Mouse (Mus musculus): ENCODE data around the gene Arl8b.

The Arl8b gene

DNA sequence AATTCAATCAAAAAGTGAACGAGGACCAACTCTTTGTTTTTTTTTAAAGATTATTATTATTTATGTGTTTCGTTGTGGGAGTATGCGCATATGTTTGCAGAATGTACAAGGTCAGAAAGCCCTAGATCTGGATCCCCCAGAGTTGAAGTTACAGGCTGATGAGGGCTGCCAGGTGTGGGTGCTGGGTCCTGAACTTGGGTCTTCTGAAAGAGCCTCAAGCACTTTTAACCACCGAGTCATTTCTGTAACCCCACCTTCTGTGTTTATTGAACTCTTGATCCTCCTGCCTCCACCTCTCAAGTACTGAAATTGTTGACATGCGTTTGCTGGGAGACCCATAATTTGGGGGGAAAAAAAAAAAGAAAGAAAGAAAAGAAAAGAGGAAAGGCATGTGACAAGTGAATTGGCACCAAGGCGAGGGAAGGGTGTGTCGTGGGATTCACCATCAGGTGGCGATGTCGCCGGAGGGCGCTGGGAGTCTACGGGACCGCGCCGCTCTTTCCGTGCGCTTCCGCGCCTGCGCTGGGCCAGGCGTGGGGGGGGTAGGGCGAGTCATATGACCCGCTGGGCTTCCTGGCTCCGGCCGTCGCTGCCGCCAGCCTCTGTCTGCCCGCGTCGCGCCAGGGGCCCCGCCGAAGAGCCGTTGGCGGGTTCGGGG lies at the start of gene Arl8b:
Gene Arl8b, plus strand, starts transcription at position 574 of the 658 bp plus-strand sequence.
- peak; percentile 94 for DNase-seq

- DNase-seq, result peak; percentile 80
These were observed 46.8 kb upstream of the Arl8b start for GRCm38 (mm10) chr6:108735910-108736750.

GRCm38 (mm10) chr6:108738463-108739203 lies 44.3 kb upstream of the Arl8b start:
- peak; percentile 56 for DNase-seq

- no peak for DNase-seq
These were observed 42.3 kb upstream of the Arl8b start for GRCm38 (mm10) chr6:108740579-108740978.

DNA sequence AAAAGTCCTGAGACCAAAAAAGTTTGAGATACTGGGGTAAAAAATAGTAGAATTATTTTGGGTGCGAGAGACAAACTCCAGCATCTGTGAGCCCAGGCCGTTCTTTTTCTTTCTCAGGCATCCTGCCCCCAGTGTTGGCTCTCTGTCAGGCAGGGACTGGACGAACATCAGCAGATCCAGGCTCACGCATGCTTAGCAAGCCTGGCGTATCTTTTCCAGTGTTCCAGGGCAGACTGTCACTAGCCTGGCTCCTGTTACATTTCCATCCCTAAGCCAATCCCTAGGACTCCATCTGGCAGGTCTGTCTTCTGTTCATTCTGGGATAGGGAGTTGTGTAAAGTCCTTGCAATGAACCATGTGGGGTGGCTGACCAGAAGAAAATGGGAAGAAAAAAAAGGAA lies 39.2 kb upstream of the Arl8b start:
- DNase-seq, result no peak

DNA sequence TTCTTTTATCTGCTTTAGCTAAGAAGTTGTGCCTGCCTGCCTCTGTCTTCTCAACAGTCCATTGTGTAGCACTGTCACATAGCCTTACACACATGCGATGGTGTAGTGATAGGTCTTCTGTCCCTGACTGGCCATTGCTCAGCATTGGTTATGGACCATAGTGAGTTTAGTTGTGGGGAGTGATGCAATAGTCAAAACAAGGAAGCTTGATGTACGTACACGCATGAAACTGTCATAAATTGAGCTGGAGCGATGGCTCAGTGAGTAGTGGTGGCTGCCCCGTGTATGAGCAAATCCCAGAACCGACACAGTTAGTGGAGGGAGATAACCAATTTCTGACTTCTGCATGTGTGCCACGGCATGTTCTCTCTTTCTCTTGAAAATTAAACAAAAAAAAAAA lies 31.6 kb upstream of the Arl8b start:
- no peak for DNase-seq

DNA sequence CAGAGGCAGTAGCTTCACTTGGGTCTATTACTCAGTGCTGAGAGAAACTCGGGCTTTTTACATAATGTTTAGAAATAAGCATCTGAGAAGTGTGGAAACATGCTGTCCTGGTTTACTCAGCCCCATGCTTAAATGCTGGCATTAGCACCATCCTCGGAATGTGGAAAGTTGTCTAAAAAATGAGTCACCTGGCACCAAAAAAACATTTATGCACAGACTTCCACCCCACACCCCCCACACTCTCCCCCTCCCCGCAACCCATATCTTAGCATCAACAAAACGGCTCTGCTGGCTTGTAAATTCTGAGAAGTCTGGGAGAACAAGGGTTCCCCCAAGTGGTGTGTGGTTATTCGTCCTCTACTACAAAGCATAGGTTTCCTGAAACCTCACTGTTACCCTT lies 30.5 kb upstream of the Arl8b start:
- peak; percentile 69 for DNase-seq

DNA sequence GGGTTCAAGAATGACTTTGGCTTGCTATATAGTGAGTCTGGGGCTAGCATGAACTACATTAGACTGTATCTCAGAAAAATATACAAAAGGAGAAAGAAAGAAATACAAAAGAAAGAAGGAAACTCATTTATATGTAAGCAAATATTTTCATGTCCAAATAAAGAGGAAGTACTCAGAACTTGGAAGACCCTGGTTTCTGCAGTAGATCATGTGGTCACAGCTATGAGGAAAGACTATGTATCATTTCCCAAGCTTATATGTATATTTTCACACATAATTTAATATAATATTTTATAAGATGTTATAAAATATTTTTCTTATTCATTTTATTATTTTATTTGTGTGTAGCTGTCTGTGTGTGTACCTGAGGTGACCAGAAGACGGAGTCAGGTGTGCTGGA lies 29.4 kb upstream of the Arl8b start:
- DNase-seq, result no peak

- DNase-seq, result no peak
These were observed 28.5 kb upstream of the Arl8b start for GRCm38 (mm10) chr6:108754376-108754775.

- no peak for DNase-seq
These were observed 27.0 kb upstream of the Arl8b start for GRCm38 (mm10) chr6:108755936-108756335.

- DNase-seq, result no peak
These were observed 23.8 kb upstream of the Arl8b start for GRCm38 (mm10) chr6:108758997-108759697.

- DNase-seq, result no peak
These were observed 23.2 kb upstream of the Arl8b start for GRCm38 (mm10) chr6:108759698-108760039.

DNA sequence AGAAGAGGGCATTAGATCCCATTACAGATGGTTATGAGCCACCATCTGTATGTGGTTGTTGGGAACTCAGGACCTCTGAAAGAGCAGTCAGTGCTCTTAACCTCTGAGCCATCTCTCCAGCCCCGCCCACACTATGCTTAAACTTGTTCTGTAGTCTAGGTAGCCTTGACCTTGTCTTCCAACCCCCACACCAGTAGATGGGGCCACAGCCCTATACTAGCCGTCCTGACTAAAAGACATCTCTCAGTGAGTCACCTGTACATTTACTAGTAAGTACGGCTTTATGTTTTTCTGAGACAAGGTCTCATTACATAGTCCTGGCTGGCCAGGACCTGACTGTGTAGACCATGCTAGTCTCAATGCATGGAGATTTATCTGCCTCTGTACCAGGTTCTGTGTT lies 12.0 kb upstream of the Arl8b start:
- no peak for DNase-seq

GRCm38 (mm10) chr6:108772913-108773312 lies 10.0 kb upstream of the Arl8b start:
- peak; percentile 74 for DNase-seq

DNA sequence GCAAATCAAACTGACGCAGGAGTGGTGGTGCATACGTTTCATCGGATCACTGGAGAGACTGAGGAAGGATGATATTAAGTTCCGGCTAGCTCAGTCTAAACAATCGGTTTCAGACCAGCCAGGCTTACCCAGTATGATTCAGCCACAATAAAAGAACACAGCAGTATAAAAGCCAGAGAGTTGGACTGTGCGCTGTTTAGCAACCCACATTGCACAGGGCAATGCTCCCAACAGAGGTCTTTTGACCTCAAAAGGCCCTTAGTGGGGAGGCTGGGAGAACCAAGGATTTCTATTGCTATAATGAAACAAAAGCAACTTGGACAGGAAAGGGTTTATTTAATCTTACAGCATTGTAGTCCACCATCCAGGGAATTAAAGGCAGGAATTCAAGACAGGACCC lies 9.4 kb upstream of the Arl8b start:
- no peak for DNase-seq

DNA sequence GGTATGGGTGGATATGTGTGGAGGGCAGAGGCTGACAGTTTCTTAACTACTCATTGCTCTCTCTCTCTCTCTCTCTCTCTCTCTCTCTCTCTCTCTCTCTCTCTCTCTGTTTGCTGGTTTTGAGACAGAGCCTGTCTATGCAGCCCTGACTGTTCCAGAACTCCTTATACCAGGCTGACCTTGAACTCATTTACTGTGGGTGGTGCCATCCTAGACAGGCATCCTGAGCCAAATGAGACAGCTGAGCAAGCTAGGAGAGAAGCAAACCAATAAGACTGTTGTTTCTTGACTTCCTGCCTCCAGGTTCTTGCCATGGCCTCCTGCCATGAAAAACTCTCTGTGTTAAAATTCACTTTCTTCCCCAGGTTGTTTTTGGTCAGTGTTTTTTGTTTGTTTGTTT lies 6.6 kb upstream of the Arl8b start:
- DNase-seq, result no peak

GRCm38 (mm10) chr6:108777560-108778287 lies 5.2 kb upstream of the Arl8b start:
- no peak for DNase-seq

DNA sequence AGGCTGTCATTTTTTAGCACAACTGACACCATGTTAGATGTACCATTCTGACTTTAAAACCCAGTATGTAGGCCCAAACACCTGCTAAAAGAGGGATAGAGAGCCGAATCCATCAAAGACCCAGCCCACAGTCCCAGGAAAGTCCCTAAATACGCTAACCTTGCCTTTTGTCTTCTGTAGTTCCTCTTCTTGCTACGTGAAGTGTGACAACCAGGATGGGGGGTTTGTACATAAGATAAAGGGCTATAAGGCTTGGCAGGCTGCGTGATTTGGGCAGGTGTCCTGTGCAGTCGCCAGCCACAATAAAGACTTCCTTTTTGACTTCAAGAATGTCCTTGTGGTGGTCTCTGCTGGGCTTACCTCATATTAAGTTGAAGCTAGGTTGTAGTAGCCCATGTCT lies 4.5 kb upstream of the Arl8b start:
- DNase-seq, result no peak

- DNase-seq, result no peak
These were observed 1.0 kb upstream of the Arl8b start for GRCm38 (mm10) chr6:108781865-108782264.

- DNase-seq, result peak; percentile 33
These were observed 434 bp downstream of the Arl8b start for GRCm38 (mm10) chr6:108783184-108783881.

GRCm38 (mm10) chr6:108784056-108784455 lies 1.2 kb downstream of the Arl8b start:
- DNase-seq, result no peak

- no peak for DNase-seq
These were observed 1.9 kb downstream of the Arl8b start for GRCm38 (mm10) chr6:108784796-108785195.
